Mouse (Mus musculus) MEL (cell line): Measurements from ENCODE around the gene Tbk1. TPM values are rescaled to one million over a fixed set of nuclear protein-coding genes. Genes with fewer than 3 reads are reported as not detected.

ENCODE experiments used
- DNase-seq: peaks from one replicate; pipeline ENCODE4 v3.0.0; 2011; ENCODE audit warnings: low read depth, low spot score
- H3K27ac ChIP-seq: 2 replicates; pipeline ENCODE4 v1.5.1; 2012; ENCODE audit warnings: low read depth, mild to moderate bottlenecking, control low read depth, low read length, moderate library complexity; ENCODE audit not compliant: control insufficient read depth
- H3K27me3 ChIP-seq, 2 experiments: fragments of 150-350 bp in 1 of 2; sonication (generic) in 1 of 2; 2 replicates each; pipeline ENCODE4 v1.6.1; 2012; ENCODE audit warnings: low read length in 2 of 2, mild to moderate bottlenecking in 2 of 2, improper control_type of control experiment in 1 of 2, moderate library complexity in 1 of 2; ENCODE audit not compliant: insufficient read depth in 2 of 2, control insufficient read depth in 1 of 2
- H3K36me3 ChIP-seq, 2 experiments: 2 replicates each; pipeline ENCODE4 v1.6.1; 2012 to 2014; ENCODE audit warnings: low read length in 2 of 2, improper control_type of control experiment in 1 of 2, inconsistent platforms in 1 of 2, mild to moderate bottlenecking in 1 of 2; ENCODE audit not compliant: insufficient read depth in 2 of 2, control insufficient read depth in 1 of 2
- H3K4me1 ChIP-seq, 2 experiments: fragments of 150-350 bp in 1 of 2; sonication (generic) in 1 of 2; 2 replicates each; pipeline ENCODE4 v1.6.1; 2012; ENCODE audit warnings: low read length in 2 of 2, improper control_type of control experiment in 1 of 2, mild to moderate bottlenecking in 1 of 2; ENCODE audit not compliant: insufficient read depth in 2 of 2, control insufficient read depth in 1 of 2
- H3K4me3 ChIP-seq, 2 experiments: fragments of 150-350 bp in 1 of 2; sonication (generic) in 1 of 2; 2 replicates each; pipeline ENCODE4 v1.5.1; 2012; ENCODE audit warnings: low read depth in 2 of 2, low read length in 2 of 2, mild to moderate bottlenecking in 2 of 2, moderate library complexity in 2 of 2, control low read depth in 1 of 2, improper control_type of control experiment in 1 of 2; ENCODE audit not compliant: control insufficient read depth in 1 of 2, insufficient read depth in 1 of 2
- H3K79me2 ChIP-seq: 2 replicates; pipeline ENCODE4 v1.6.1; 2012; ENCODE audit warnings: mild to moderate bottlenecking, low read length, moderate library complexity; ENCODE audit not compliant: control insufficient read depth, poor library complexity, insufficient read depth
- H3K9ac ChIP-seq: 2 replicates; pipeline ENCODE4 v1.6.1; 2012; ENCODE audit warnings: low read depth, mild to moderate bottlenecking, control low read depth, low read length, moderate library complexity; ENCODE audit not compliant: control insufficient read depth, poor library complexity, severe bottlenecking
- H3K9me3 ChIP-seq: fragments of 150-350 bp; sonication (generic); replicated peaks from 2 replicates; pipeline ENCODE4 v1.6.1; 2012; ENCODE audit warnings: mild to moderate bottlenecking, low read length, improper control_type of control experiment, moderate library complexity; ENCODE audit not compliant: insufficient read depth
- CHD1 ChIP-seq: IDR thresholded peaks from 2 replicates; pipeline ENCODE4 v1.6.1; 2012; ENCODE audit warnings: low read depth, mild to moderate bottlenecking, inconsistent platforms, low read length, improper control_type of control experiment
- CHD2 ChIP-seq: IDR thresholded peaks from 2 replicates; pipeline ENCODE4 v1.6.1; 2011; ENCODE audit warnings: low read length, improper control_type of control experiment
- CTCF ChIP-seq, 3 experiments: IDR thresholded peaks in 2 of 3; conservative IDR thresholded peaks in 1 of 3; 2 replicates each; pipeline ENCODE4 v1.5.1; 2011 to 2012; ENCODE audit warnings: low read length in 3 of 3, low read depth in 2 of 3, mild to moderate bottlenecking in 2 of 3, improper control_type of control experiment in 1 of 3, inconsistent platforms in 1 of 3, mixed read lengths in 1 of 3, moderate library complexity in 1 of 3; ENCODE audit not compliant: control insufficient read depth in 1 of 3, insufficient read depth in 1 of 3, poor library complexity in 1 of 3, severe bottlenecking in 1 of 3
- EP300 ChIP-seq, 2 experiments: IDR thresholded peaks; 2 replicates each; pipeline ENCODE4 v1.6.1; 2011; ENCODE audit warnings: improper control_type of control experiment in 2 of 2, low read length in 2 of 2, low read depth in 1 of 2, mild to moderate bottlenecking in 1 of 2
- ETS1 ChIP-seq: IDR thresholded peaks from 2 replicates; pipeline ENCODE4 v1.6.1; 2012; ENCODE audit warnings: low read depth, mild to moderate bottlenecking, inconsistent platforms, low read length, improper control_type of control experiment, moderate library complexity
- GATA1 ChIP-seq: IDR thresholded peaks from 2 replicates; pipeline ENCODE4 v1.6.1; 2011; ENCODE audit warnings: low read depth, low read length, improper control_type of control experiment
- KAT2A ChIP-seq: conservative IDR thresholded peaks from 2 replicates; pipeline ENCODE4 v1.6.1; 2012; ENCODE audit warnings: low read depth, low read length, improper control_type of control experiment, inconsistent platforms
- MAX ChIP-seq: IDR thresholded peaks from 2 replicates; pipeline ENCODE4 v1.6.1; 2011; ENCODE audit warnings: low read length, improper control_type of control experiment
- MYB ChIP-seq: IDR thresholded peaks from 2 replicates; pipeline ENCODE4 v1.6.1; 2011; ENCODE audit warnings: mild to moderate bottlenecking, low read depth, low read length, improper control_type of control experiment
- MYC ChIP-seq: IDR thresholded peaks from 2 replicates; pipeline ENCODE4 v1.6.1; 2011; ENCODE audit warnings: low read depth, mild to moderate bottlenecking, low read length, improper control_type of control experiment, moderate library complexity
- NRF1 ChIP-seq: IDR thresholded peaks from 2 replicates; pipeline ENCODE4 v1.6.1; 2014; ENCODE audit warnings: low read depth, mild to moderate bottlenecking, inconsistent platforms, low read length, improper control_type of control experiment, moderate library complexity; ENCODE audit not compliant: poor library complexity, insufficient read depth, severe bottlenecking
- POLR2A ChIP-seq, 2 experiments: IDR thresholded peaks; 2 replicates each; pipeline ENCODE4 v1.6.1; 2011 to 2012; ENCODE audit warnings: low read length in 2 of 2, mild to moderate bottlenecking in 2 of 2, control low read depth in 1 of 2, improper control_type of control experiment in 1 of 2, low read depth in 1 of 2, moderate library complexity in 1 of 2; ENCODE audit not compliant: control insufficient read depth in 1 of 2, insufficient read depth in 1 of 2, poor library complexity in 1 of 2
- POLR2AphosphoS2 ChIP-seq: IDR thresholded peaks from 2 replicates; pipeline ENCODE4 v1.6.1; 2011; ENCODE audit warnings: low read length, improper control_type of control experiment
- RAD21 ChIP-seq: IDR thresholded peaks from 2 replicates; pipeline ENCODE4 v1.6.1; 2011; ENCODE audit warnings: mild to moderate bottlenecking, low read depth, low read length, improper control_type of control experiment
- RCOR1 ChIP-seq: IDR thresholded peaks from 2 replicates; pipeline ENCODE4 v1.6.1; 2012; ENCODE audit warnings: low read depth, mild to moderate bottlenecking, inconsistent platforms, low read length, improper control_type of control experiment
- TCF12 ChIP-seq: IDR thresholded peaks from 2 replicates; pipeline ENCODE4 v1.6.1; 2014; ENCODE audit warnings: low read depth, mild to moderate bottlenecking, inconsistent platforms, low read length, improper control_type of control experiment, moderate library complexity
- USF1 ChIP-seq: IDR thresholded peaks from 2 replicates; pipeline ENCODE4 v1.6.1; 2014; ENCODE audit warnings: low read depth, mild to moderate bottlenecking, inconsistent platforms, low read length, improper control_type of control experiment, moderate library complexity
- USF2 ChIP-seq, 2 experiments: IDR thresholded peaks; 2 replicates each; pipeline ENCODE4 v1.6.1; 2011 to 2012; ENCODE audit warnings: improper control_type of control experiment in 2 of 2, low read length in 2 of 2, borderline replicate concordance in 1 of 2, inconsistent platforms in 1 of 2, low read depth in 1 of 2, mild to moderate bottlenecking in 1 of 2; ENCODE audit not compliant: insufficient read depth in 1 of 2
- ZKSCAN1 ChIP-seq: IDR thresholded peaks from 2 replicates; pipeline ENCODE4 v1.6.1; 2012; ENCODE audit warnings: low read depth, mild to moderate bottlenecking, inconsistent platforms, low read length, improper control_type of control experiment, moderate library complexity
- ZNF384 ChIP-seq: IDR thresholded peaks from 2 replicates; pipeline ENCODE4 v1.6.1; 2012; ENCODE audit warnings: low read depth, mild to moderate bottlenecking, inconsistent platforms, low read length, improper control_type of control experiment
- polyA plus RNA-seq, 2 experiments: library from polyadenylated mRNA; stranded (reverse) in 1 of 2; unstranded in 1 of 2; fragments of >175 nt in 1 of 2; fragments of >200 nt in 1 of 2; gene quantifications; 2 replicates each; pipeline versions ENCODE4 v1.2.1 to v1.2.4; 2012; ENCODE audit warnings: low replicate concordance in 2 of 2, low read depth in 1 of 2; ENCODE audit not compliant: insufficient read length in 2 of 2, insufficient read depth in 1 of 2, missing spikeins in 1 of 2
- total RNA-seq: library from RNA; depleted of rRNA; stranded (reverse); fragments of 300-350 nt; gene quantifications from 2 replicates; pipeline ENCODE4 v1.2.3, GENCODE M21; 2012

Gene Tbk1
- total and polyA plus RNA-seq, 3 experiments: 18.0 to 31.1 TPM; not detected in 1

DNA sequence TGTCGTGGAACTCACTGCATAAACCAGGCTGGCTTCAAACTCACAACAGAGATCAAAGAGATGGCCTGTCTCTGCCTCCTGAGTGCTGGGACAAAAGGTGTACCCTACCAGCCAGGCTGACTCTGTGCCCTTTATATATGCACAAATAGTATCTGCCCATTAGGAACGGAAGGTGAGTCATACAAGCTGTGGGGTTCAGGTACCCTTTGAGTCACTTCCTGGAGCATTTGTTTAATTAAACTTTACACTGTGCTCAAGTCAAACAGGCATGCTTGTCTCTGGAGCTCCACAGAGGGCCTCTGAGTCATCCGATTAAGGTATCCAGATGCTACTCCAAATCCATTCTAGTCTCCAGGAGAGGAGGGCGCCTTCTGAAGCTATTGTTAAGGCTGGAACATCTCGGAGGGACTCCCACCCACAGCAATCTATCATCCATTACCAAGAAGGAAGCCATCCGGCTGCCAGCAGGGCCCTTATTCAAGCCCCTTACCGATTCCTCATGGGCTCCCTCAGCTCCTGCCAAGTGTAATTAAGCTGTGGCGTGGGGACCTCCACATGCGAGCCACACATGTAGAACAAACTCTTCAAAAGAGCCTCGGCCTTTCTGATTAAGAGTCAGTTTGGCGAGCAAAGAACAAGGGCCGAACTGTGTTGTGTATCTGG lies 65.5 kb downstream of the Tbk1 start:
- Histone ChIP-seq H3K4me1 (no peaks in the 10 kb centered on the region), H3K4me3 (no peak overlapping the region), H3K79me2 (no peaks in the 10 kb centered on the region), H3K9me3 (no peaks in the 10 kb centered on the region), H3K27ac (no peak overlapping the region)
- TF ChIP-seq TCF12 (no peak), ZNF384 (no peak), CTCF (IDR thresholded peaks at IDR 0.05 in 2 of 3, conservative IDR thresholded peaks at IDR 0.05 in 1 of 3; ENCODE audit: control insufficient read depth in 1 of 3, insufficient read depth in 1 of 3, low read depth in 2 of 3, low read length in 3 of 3, poor library complexity in 1 of 3, severe bottlenecking in 1 of 3) (no peak), CHD2 (no peak), MYC (no peak), GATA1 (no peak), ETS1 (no peak), RCOR1 (no peak), ZKSCAN1 (no peak), KAT2A (no peak), MAX (no peak), POLR2A (IDR thresholded peaks at IDR 0.05; ENCODE audit: control insufficient read depth in 1 of 2, insufficient read depth in 1 of 2, low read depth in 1 of 2, low read length in 2 of 2, poor library complexity in 1 of 2) (no peak)
- TF ChIP-seq, all 39 proteins: peak for 0
- Histone ChIP-seq H3K9ac (no peak overlapping the region), H3K27me3 (no peaks in the 10 kb centered on the region), H3K36me3 (no peaks in the 10 kb centered on the region)
- no peak for DNase-seq

DNA sequence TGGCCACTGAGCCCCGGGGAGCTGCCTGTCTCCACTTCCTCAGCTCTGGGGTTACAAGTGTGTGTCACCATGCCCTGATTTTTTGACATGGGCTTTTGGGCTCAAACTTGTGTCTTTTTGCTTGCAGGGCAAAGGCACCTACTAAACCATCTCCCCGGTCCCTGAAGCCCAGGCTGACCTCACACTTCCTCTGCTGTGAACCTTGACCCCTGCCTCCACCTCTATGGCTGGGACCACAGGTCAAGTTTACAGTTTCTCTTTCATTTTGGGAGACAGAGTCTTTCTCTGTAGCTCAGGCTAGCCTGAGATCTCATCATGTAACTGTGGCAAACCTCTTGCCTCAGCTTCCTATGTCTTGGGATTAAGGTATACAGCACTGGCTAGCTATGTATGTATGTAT lies 66.9 kb downstream of the Tbk1 start:
- Histone ChIP-seq H3K9ac (no peak overlapping the region), H3K4me3 (no peak overlapping the region), H3K9me3 (no peaks in the 10 kb centered on the region), H3K79me2 (no peaks in the 10 kb centered on the region), H3K27ac (no peak overlapping the region), H3K36me3 (no peaks in the 10 kb centered on the region), H3K4me1 (no peaks in the 10 kb centered on the region), H3K27me3 (no peaks in the 10 kb centered on the region)
- DNase-seq: no peak
- no peak for TF ChIP-seq CHD1
- no peak for TF ChIP-seq USF1
- no peak for TF ChIP-seq EP300 (IDR thresholded peaks at IDR 0.05; ENCODE audit: low read depth in 1 of 2, low read length in 2 of 2)
- TF ChIP-seq POLR2AphosphoS2: no peak
- TF ChIP-seq RAD21: no peak
- TF ChIP-seq KAT2A: no peak
- TF ChIP-seq NRF1: no peak
- TF ChIP-seq MAX: no peak
- no peak for TF ChIP-seq MYB
- TF ChIP-seq USF2 (IDR thresholded peaks at IDR 0.05; ENCODE audit: borderline replicate concordance in 1 of 2, insufficient read depth in 1 of 2, low read depth in 1 of 2, low read length in 2 of 2): no peak
- no peak for TF ChIP-seq ZNF384
- no peak for TF ChIP-seq CHD2
